Mouse (Mus musculus): ENCODE data around the gene Gm5346.
"Not testable (repeated sequence)": the region's sequence is repeated elsewhere in the genome, so short reads cannot be mapped to it uniquely, and the experiment has no call there.

Gm5346 gene

DNA sequence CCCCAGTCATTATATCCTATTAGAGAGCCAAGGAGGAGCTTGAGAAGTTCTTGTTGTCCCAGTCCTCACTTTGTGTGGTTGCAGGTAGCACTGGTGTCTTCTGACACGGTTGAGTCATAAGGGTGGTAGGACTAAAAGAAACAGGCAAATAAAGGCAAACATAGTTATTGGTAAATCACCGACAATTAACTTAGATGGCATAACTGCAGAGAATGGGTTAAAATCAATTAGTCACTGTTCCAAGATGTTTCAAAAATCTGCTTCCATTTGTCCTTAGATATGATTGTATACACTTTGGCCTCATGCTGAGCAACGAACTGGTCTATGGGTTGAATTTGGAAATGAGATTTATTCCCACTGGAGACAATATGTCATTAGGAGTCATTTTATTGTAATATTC lies at the start of gene Gm5346:
Gm5346 (minus strand) TSS at position 101 of the 400 bp plus-strand sequence.
- no peak for DNase-seq (ENCODE audit: low read depth, low spot score)

DNA sequence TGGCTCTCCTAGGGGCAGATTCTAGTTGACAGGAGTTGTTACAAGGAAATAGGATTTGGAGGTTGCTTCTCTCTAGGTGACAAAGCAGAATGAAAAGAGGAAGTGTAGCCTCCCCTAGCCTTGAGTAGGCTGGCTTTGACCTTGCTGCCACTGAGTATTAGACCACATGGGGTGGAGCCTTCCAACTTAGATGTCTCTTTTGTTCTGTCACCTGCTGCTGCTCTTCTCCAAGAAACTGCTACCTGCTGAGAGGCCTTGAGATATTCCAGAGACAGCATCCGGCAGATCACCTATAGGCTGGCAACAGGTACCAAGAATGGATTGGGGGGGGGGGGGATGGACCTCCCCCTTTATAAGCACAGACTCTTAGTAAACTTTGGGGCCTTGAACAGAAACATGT lies 11.0 kb downstream of the Gm5346 start:
- no peak for DNase-seq (ENCODE audit: low read depth, low spot score)

DNA sequence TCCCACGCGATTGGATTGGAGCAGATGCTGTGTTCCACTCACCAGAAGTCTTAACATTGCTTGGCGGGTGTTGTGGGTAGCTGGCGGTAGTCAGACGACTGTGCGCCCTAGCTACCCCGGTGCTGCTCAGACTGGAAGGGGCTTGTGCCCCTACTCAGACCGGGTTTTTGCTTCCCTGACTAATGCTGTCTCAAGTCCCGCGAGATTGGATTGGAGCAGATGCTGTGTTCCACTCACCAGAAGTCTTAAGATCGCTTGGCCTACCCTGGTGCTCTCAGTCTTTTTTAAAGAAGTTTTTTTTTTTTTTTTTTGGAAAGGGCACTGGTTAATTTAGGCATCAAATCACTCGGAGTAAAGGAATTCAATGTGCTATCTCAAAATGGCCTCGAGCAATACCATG lies 23.4 kb downstream of the Gm5346 start:
- DNase-seq (ENCODE audit: low read depth, low spot score) = not testable (repeated sequence)

- not testable (repeated sequence) for DNase-seq (ENCODE audit: low read depth, low spot score)
These were observed 23.9 kb downstream of the Gm5346 start for GRCm38 (mm10) chr8:43603166-43603565.

GRCm38 (mm10) chr8:43576607-43577006 lies 50.5 kb downstream of the Gm5346 start, which contains the start of gene Adam26a:
Gene Adam26a (minus strand): TSS chr8:43576707.
- not testable (repeated sequence) for DNase-seq (ENCODE audit: low read depth, low spot score)
